Mouse (Mus musculus) left cerebral cortex, postnatal 36 days (tissue): Measurements from ENCODE around the gene Prg4. TPM values are rescaled to one million over a fixed set of nuclear protein-coding genes. Genes with fewer than 3 reads are reported as not detected.
A peak's percentile ranks its signal among the peaks of the same experiment; 100 is the strongest.

Experiments used
- DNase-seq, 2 experiments: peaks; one replicate each; pipeline ENCODE4 v3.0.0; 2021 to 2022; ENCODE audit warnings: low spot score in 2 of 2, mixed read lengths in 1 of 2
- intact Hi-C: fragments of 180-260 bp; cut with DNase I; formaldehyde crosslinking; loops from one replicate; pipeline ENCODE4 v1.15.1; 2025
- total RNA-seq, 2 experiments: library from RNA; stranded (reverse); gene quantifications; 2 replicates each; pipeline ENCODE4 v1.2.3; 2021

The Prg4 gene
- total RNA-seq, result 1 to 10 TPM; 3.8 to 9.7 TPM

GRCm38 (mm10) chr1:150466132-150466531 lies at the start of gene Prg4:
Prg4 (minus strand) TSS chr1:150466165.
- intact Hi-C loops, result no loop called here
- no peak for DNase-seq

GRCm38 (mm10) chr1:150513041-150513440 lies 47.1 kb upstream of the Prg4 start:
- intact Hi-C loops, result no loop called here
- no peak for DNase-seq

- intact Hi-C loops, result no loop called here
- no peak for DNase-seq
Measured at GRCm38 (mm10) chr1:150505794-150506193, 39.8 kb upstream of the Prg4 start.

GRCm38 (mm10) chr1:150503321-150503720 lies 37.4 kb upstream of the Prg4 start:
- intact Hi-C loops, result no loop called here
- no peak for DNase-seq

- no peak for DNase-seq
- intact Hi-C loops, result no loop called here
Measured at GRCm38 (mm10) chr1:150498177-150498576, 32.2 kb upstream of the Prg4 start.

- intact Hi-C loops, result no loop called here
- no peak for DNase-seq
Measured at GRCm38 (mm10) chr1:150497690-150498089, 31.7 kb upstream of the Prg4 start.

- intact Hi-C loops, result no loop called here
- no peak for DNase-seq
Measured at GRCm38 (mm10) chr1:150496626-150497302, 30.8 kb upstream of the Prg4 start.

- intact Hi-C loops, result no loop called here
- DNase-seq, result peak in 1 of 2 experiments; percentile 8
Measured at GRCm38 (mm10) chr1:150489148-150489547, 23.2 kb upstream of the Prg4 start.

GRCm38 (mm10) chr1:150480674-150481073 lies 14.7 kb upstream of the Prg4 start:
- DNase-seq, result no peak
- intact Hi-C loops, result no loop called here

GRCm38 (mm10) chr1:150472525-150472924 lies 6.6 kb upstream of the Prg4 start:
- intact Hi-C loops, result no loop called here

GRCm38 (mm10) chr1:150469992-150470391 lies 4.0 kb upstream of the Prg4 start:
- no peak for DNase-seq
- intact Hi-C loops, result no loop called here

More at GRCm38 (mm10) chr1:150472525-150472924, 6.6 kb upstream of the Prg4 start:
- DNase-seq, result no peak

GRCm38 (mm10) chr1:150465364-150465763 lies 601 bp downstream of the Prg4 start:
- no peak for DNase-seq
- intact Hi-C loops, result no loop called here

- intact Hi-C loops, result no loop called here
- DNase-seq, result no peak
Measured at GRCm38 (mm10) chr1:150463691-150464090, 2.3 kb downstream of the Prg4 start.

- DNase-seq, result no peak
- intact Hi-C loops, result no loop called here
Measured at GRCm38 (mm10) chr1:150463068-150463467, 2.9 kb downstream of the Prg4 start.

- DNase-seq, result no peak
- intact Hi-C loops, result no loop called here
Measured at GRCm38 (mm10) chr1:150460595-150460994, 5.4 kb downstream of the Prg4 start.

GRCm38 (mm10) chr1:150459599-150459998 lies 6.4 kb downstream of the Prg4 start:
- DNase-seq, result no peak
- intact Hi-C loops, result no loop called here

GRCm38 (mm10) chr1:150458977-150459376 lies 7.0 kb downstream of the Prg4 start:
- DNase-seq, result no peak
- intact Hi-C loops, result no loop called here

GRCm38 (mm10) chr1:150441731-150442130 lies 24.2 kb downstream of the Prg4 start:
- intact Hi-C loops, result no loop called here

GRCm38 (mm10) chr1:150438641-150439040 lies 27.3 kb downstream of the Prg4 start:
- intact Hi-C loops, result loop anchor here (5.0 to 10.0 kb wide), 2 partner anchors 36 to 1016 kb away; no protein-coding TSS in a partner anchor
- DNase-seq, result no peak

More at GRCm38 (mm10) chr1:150441731-150442130, 24.2 kb downstream of the Prg4 start:
- no peak for DNase-seq

GRCm38 (mm10) chr1:150426216-150426615 lies 39.7 kb downstream of the Prg4 start:
- DNase-seq, result no peak
- intact Hi-C loops, result no loop called here

- no peak for DNase-seq
- intact Hi-C loops, result no loop called here
Measured at GRCm38 (mm10) chr1:150425665-150426064, 40.3 kb downstream of the Prg4 start.

- DNase-seq, result no peak
- intact Hi-C loops, result no loop called here
Measured at GRCm38 (mm10) chr1:150418426-150418825, 47.5 kb downstream of the Prg4 start.
